In genomic region chr3:52195486-52195885, GRCm38 (mm10) we compare ENCODE assay signal across 12 mouse cellular contexts.
DNase-seq lines count a peak whose midpoint lies in the region; ATAC-seq and TF ChIP-seq lines count a peak whose summit lies in the region.
"Had no signal": no experiment of that assay in that cellular context is flagged by ENCODE, and none has a peak within 500 bp of the region (broad histone marks: within the 10 kb centered on the region; RNA-seq: fewer than 3 reads in every experiment).

No protein-coding gene starts in this region.

- peak overlapping the region in 1 of 2 experiments; percentile 52; a peak in 1 of 4 replicates for H3K4me3 ChIP-seq in heart, embryonic 14.5 days (ENCODE audit: control insufficient read depth in 1 of 2, insufficient read depth in 1 of 2, low read depth in 1 of 2, low read length in 2 of 2)
- no peak overlapping the region for H3K4me3 ChIP-seq in embryonic facial prominence, embryonic 13.5 days
- no peak overlapping the region for H3K4me3 ChIP-seq in hindbrain, embryonic 14.5 days (replicated peaks; ENCODE audit: low read length)
- H3K4me3 ChIP-seq in midbrain, embryonic 14.5 days (replicated peaks; ENCODE audit: low read depth, low read length) = no peak overlapping the region; the same call in 1 of the 2 replicates
- H3K4me3 ChIP-seq in kidney, adult 2 months (ENCODE audit: insufficient read depth, low read depth, low read length) = no peak overlapping the region

- WGBS in heart, embryonic 14.5 days = 68% methylated on average over 3 of the region's 3 CpGs
- WGBS in embryonic facial prominence, embryonic 13.5 days = 74% methylated on average over 3 of the region's 3 CpGs
- WGBS in hindbrain, embryonic 14.5 days = 79% methylated on average over 3 of the region's 3 CpGs
- 80% methylated on average over 3 of the region's 3 CpGs for WGBS in midbrain, embryonic 14.5 days
- WGBS in kidney, adult 2 months = 79% methylated on average over 3 of the region's 3 CpGs

- DNase-seq in heart, postnatal 10 days = no peak
- DNase-seq in hindbrain, embryonic 14.5 days (ENCODE audit: low spot score) = no peak
- no peak for DNase-seq in midbrain, embryonic 14.5 days
- no peak for DNase-seq in adrenal gland, postnatal 36 days
- DNase-seq in right cerebral cortex, adult 18-20 months = no peak
- DNase-seq in kidney, adult 2 months = no peak
- DNase-seq: cerebellum, postnatal 36 days had no signal

- no peak overlapping the region for H3K27ac ChIP-seq in heart, embryonic 14.5 days (replicated peaks in 1 of 2; ENCODE audit: control insufficient read depth in 1 of 2, insufficient read depth in 1 of 2, low read depth in 2 of 2, low read length in 2 of 2)
- no peak overlapping the region for H3K27ac ChIP-seq in embryonic facial prominence, embryonic 13.5 days
- H3K27ac ChIP-seq in hindbrain, embryonic 14.5 days = peak overlapping the region; percentile 95; the same call in 1 of the 2 replicates
- peak overlapping the region; percentile 91 for H3K27ac ChIP-seq in midbrain, embryonic 14.5 days (replicated peaks; ENCODE audit: low read depth, low read length)
- no peak overlapping the region for H3K27ac ChIP-seq in kidney, adult 2 months (ENCODE audit: insufficient read depth, low read depth, low read length)

- no peaks in the 10 kb centered on the region for H3K9me3 ChIP-seq in heart, embryonic 14.5 days (ENCODE audit: control insufficient read depth, low read length)
- no peaks in the 10 kb centered on the region for H3K9me3 ChIP-seq in embryonic facial prominence, embryonic 13.5 days
- no peaks in the 10 kb centered on the region for H3K9me3 ChIP-seq in hindbrain, embryonic 14.5 days (ENCODE audit: control insufficient read depth, low read length)
- no peaks in the 10 kb centered on the region for H3K9me3 ChIP-seq in midbrain, embryonic 14.5 days (ENCODE audit: control insufficient read depth, low read length)
- H3K9me3 ChIP-seq: limb, embryonic 15.5 days had no signal

- no peak for TF ChIP-seq POLR2A in kidney, adult 2 months (IDR thresholded peaks at IDR 0.05; ENCODE audit: low read depth, low read length)

- no peak for TF ChIP-seq CTCF in kidney, adult 2 months (conservative IDR thresholded peaks at IDR 0.05; ENCODE audit: insufficient read depth, insufficient read length, low read depth, low read length)

- no peak overlapping the region; the same call in 1 of the 2 replicates for H3K9ac ChIP-seq in heart, embryonic 14.5 days (ENCODE audit: low read length)
- H3K9ac ChIP-seq in embryonic facial prominence, embryonic 13.5 days = no peak overlapping the region
- H3K9ac ChIP-seq in hindbrain, embryonic 14.5 days = peak overlapping the region; percentile 70
- H3K9ac ChIP-seq in midbrain, embryonic 14.5 days (replicated peaks; ENCODE audit: low read length) = peak overlapping the region; percentile 83

- H3K36me3 ChIP-seq in heart, embryonic 14.5 days (ENCODE audit: control insufficient read depth, insufficient read depth, low read length) = no peaks in the 10 kb centered on the region
- no peaks in the 10 kb centered on the region for H3K36me3 ChIP-seq in embryonic facial prominence, embryonic 13.5 days
- no peaks in the 10 kb centered on the region for H3K36me3 ChIP-seq in hindbrain, embryonic 14.5 days (replicated peaks; ENCODE audit: control insufficient read depth, insufficient read depth)
- no peaks in the 10 kb centered on the region for H3K36me3 ChIP-seq in midbrain, embryonic 14.5 days (ENCODE audit: control insufficient read depth, insufficient read depth, low read length)
- H3K36me3 ChIP-seq in kidney, adult 2 months (ENCODE audit: control insufficient read depth, insufficient read depth, low read length) = no peaks in the 10 kb centered on the region
- H3K36me3 ChIP-seq: limb, embryonic 15.5 days had no signal

- peak overlapping the region; percentile 90 for H3K4me2 ChIP-seq in heart, embryonic 14.5 days (ENCODE audit: low read length)
- peak overlapping the region; percentile 78 for H3K4me2 ChIP-seq in embryonic facial prominence, embryonic 13.5 days
- peak overlapping the region; percentile 62 for H3K4me2 ChIP-seq in hindbrain, embryonic 14.5 days (replicated peaks)
- peak overlapping the region; percentile 77 for H3K4me2 ChIP-seq in midbrain, embryonic 14.5 days (ENCODE audit: low read length)

- intact Hi-C loops in heart, postnatal 10 days (cut with DNase I) = loop anchor here (5.0 kb wide), 3 partner anchors 148 to 443 kb away; no protein-coding TSS in a partner anchor

- no peaks in the 10 kb centered on the region for H3K27me3 ChIP-seq in heart, embryonic 14.5 days (ENCODE audit: control insufficient read depth, insufficient read depth, low read length)
- no peaks in the 10 kb centered on the region for H3K27me3 ChIP-seq in embryonic facial prominence, embryonic 13.5 days
- no peaks in the 10 kb centered on the region for H3K27me3 ChIP-seq in hindbrain, embryonic 14.5 days (ENCODE audit: control insufficient read depth, insufficient read depth, low read length)
- no peaks in the 10 kb centered on the region for H3K27me3 ChIP-seq in midbrain, embryonic 14.5 days (ENCODE audit: control insufficient read depth, insufficient read depth, low read length)
- no peaks in the 10 kb centered on the region; the same call in 1 of the 2 replicates for H3K27me3 ChIP-seq in kidney, adult 2 months (replicated peaks; ENCODE audit: control insufficient read depth, insufficient read depth, low read length)
- H3K27me3 ChIP-seq: limb, embryonic 15.5 days had no signal

- H3K4me1 ChIP-seq in heart, embryonic 14.5 days (ENCODE audit: control insufficient read depth in 2 of 2, insufficient read depth in 2 of 2, low read length in 2 of 2) = peaks cover 10 to 25% of the 10 kb centered on the region in 2 experiments
- H3K4me1 ChIP-seq in embryonic facial prominence, embryonic 13.5 days = peaks cover 38% of the 10 kb centered on the region
- H3K4me1 ChIP-seq in hindbrain, embryonic 14.5 days (replicated peaks; ENCODE audit: control insufficient read depth, insufficient read depth, low read length) = peaks cover 11% of the 10 kb centered on the region; the same call in 1 of the 2 replicates
- peaks cover 6% of the 10 kb centered on the region for H3K4me1 ChIP-seq in midbrain, embryonic 14.5 days (ENCODE audit: control insufficient read depth, insufficient read depth, low read length)
- H3K4me1 ChIP-seq in kidney, adult 2 months (ENCODE audit: control insufficient read depth, insufficient read depth, low read length) = no peaks in the 10 kb centered on the region; the same call in 1 of the 2 replicates

- ATAC-seq in heart, embryonic 14.5 days (ENCODE audit: insufficient number of reproducible peaks, insufficient read depth, low FRiP score, low read depth) = no peak
- no peak for ATAC-seq in embryonic facial prominence, embryonic 13.5 days (ENCODE audit: insufficient number of reproducible peaks, insufficient read depth, low FRiP score, low TSS enrichment, low read depth)
- no peak for ATAC-seq in hindbrain, embryonic 14.5 days (ENCODE audit: low FRiP score)
- ATAC-seq in midbrain, embryonic 14.5 days (ENCODE audit: low FRiP score, low TSS enrichment) = no peak
- ATAC-seq: activated CD4-positive, CD25-positive, alpha-beta regulatory T cell, adult 4 months; inflammation-experienced regulatory T-cells, adult 6 months had no signal

Comparison
In these comparisons a context has a peak if more than half of its experiments do, and no peak if none do; other contexts are left out.
1. H3K27ac ChIP-seq: peak in hindbrain, embryonic 14.5 days (single experiment) and midbrain, embryonic 14.5 days (single experiment); none in heart, embryonic 14.5 days (0 of 2), embryonic facial prominence, embryonic 13.5 days (single experiment) and kidney, adult 2 months (single experiment).
2. H3K9ac ChIP-seq: peak in hindbrain, embryonic 14.5 days (single experiment) and midbrain, embryonic 14.5 days (single experiment); none in heart, embryonic 14.5 days (single experiment) and embryonic facial prominence, embryonic 13.5 days (single experiment).
3. Peak in every context shown above with its lines, with median percentiles within 50 percentile points of each other: H3K4me2 ChIP-seq.